Mouse (Mus musculus): ENCODE results near the gene Brinp2.

Gene Brinp2

DNA sequence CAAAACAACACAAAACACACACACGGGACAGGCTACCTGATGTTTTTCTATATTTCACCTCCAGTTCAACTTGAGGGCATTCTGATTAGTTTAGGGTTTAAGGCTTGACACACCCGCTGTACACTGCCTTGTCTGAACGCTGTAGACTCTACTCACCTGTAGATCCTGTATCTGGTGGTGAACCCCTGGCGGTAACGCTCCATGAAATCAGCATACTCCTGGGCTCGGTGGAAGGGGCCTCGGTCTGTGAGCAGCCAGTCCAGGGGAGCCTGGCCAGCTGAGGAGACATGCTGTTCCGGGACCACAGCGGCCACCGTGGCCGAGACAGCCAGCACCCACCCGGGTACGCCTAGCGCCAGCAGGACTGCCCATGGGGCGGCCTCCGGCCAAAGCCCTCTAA is 60.9 kb downstream of the Brinp2 start:
- no peak for DNase-seq (ENCODE audit: low spot score in 2 of 2)

DNA sequence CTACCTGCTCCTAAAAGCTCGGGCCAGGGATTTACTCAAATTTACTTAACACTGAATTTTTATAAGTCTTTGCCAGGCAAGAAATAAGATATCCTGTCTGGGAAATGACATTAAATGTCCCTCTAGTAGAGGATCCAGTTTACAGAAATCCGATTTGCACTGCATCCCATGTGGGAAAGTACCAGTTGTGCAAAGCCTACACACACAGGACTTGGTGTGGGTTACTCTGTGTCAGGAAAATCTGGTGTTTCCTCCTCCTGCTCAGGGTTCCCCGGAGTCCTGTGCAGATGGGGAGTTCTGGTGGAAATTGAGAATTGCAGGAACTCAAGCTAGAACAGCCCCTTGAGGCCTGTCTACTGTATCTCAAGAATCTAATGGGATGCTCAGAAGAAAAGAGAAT is 70.9 kb downstream of the Brinp2 start:
- no peak for DNase-seq (ENCODE audit: low spot score in 2 of 2)

DNA sequence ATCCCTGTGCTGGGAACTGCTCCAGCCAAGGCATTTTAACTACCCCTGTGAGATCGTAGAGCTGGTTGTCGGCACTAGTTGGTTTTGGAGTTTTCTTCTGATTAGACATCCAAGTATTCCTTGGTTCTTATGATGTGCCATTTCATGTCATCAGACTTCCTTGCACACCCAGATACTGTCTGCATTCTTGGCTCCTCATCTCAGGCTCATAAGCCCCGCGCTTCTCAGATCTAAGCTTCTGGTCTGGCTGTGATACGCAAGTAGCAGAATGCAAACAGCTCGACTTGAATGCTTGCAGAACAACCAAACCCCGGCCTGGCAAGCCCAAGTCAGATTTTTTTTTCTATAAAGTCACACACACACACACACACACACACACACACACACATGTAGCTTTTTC is 72.3 kb downstream of the Brinp2 start:
- no peak for DNase-seq (ENCODE audit: low spot score in 2 of 2)

DNA sequence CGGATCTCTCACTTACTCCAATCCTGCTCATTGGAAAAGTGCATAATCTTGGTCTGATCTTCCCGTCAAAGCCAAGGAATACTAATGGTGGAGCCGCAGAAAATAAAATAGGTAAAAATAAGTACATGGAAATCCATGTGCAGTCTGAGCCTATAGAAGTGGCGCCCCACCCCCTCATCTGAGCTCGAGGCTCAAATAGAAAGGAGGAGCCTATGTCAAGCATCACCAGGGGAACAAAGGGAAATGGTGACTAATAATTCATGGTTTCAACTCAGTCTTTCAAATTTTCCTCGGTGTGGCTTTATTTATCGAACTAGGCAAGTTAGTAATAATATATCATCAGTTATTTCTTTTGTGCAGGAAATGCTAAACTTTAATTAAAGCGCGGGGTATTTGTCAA is 84.1 kb downstream of the Brinp2 start:
- DNase-seq (ENCODE audit: low spot score in 2 of 2), result no peak

DNA sequence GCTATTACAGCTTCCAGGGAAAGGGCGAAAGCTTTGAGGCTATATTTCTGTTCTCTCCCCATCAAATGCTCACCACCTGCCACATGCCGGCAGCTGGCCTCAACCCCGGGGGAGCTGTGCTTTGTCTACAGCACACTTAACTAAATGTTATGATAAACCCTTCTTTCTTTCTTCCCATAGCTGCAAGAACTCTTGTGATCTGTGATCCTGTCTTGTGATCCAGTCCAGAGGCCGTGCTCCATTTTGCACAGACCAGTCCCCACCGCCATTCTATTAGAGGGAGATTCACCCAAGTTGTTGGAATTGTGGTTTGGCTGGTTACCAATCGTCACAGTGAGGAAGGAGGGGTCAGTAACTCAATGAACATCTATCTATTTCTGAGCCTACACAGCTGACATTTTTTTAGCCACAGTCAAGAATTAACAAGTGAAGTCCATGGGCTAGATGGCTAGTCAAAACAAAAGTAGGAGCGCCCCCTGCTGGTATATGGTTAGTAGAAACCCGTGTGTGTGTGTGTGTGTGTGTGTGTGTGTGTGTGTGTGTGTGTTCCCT is 89.0 kb downstream of the Brinp2 start:
- DNase-seq (ENCODE audit: low spot score in 2 of 2), result peak; percentile 34 to 53

DNA sequence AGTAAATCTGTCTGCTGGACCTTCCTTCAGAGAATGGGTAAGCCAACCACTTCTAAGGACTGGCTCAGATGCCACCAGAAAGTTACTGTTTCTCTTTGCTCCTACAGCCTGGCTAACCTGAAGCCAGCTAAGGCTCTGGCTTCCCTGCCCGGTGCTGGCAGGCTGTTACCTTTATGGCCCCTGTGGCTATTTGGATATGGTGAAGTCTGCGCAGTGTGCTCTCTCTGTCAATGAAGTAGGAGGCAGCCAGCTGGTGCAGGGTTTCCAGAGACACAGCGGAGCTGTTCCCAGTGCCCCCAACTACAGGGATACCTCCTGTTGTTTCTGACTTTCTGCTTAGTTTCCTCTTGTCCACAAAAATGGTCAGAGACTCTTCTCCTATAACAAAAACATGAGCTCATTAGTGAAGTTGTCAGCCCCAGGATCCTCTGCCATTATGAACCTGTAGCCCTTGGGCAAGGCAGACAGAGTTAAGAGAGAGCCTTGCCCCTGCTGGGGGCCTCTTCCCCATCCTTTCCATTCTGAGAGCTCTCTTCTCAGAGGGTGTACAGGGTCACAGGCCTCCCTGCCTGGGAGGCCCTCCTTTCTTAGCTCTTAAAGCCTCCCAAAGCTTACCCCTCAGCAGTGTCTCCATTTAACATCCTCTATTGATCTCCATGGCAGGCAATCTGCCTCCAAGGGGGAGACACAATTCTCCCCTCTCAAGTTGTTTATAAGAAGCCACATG is 89.7 kb downstream of the Brinp2 start:
- DNase-seq (ENCODE audit: low spot score in 2 of 2), result no peak

DNA sequence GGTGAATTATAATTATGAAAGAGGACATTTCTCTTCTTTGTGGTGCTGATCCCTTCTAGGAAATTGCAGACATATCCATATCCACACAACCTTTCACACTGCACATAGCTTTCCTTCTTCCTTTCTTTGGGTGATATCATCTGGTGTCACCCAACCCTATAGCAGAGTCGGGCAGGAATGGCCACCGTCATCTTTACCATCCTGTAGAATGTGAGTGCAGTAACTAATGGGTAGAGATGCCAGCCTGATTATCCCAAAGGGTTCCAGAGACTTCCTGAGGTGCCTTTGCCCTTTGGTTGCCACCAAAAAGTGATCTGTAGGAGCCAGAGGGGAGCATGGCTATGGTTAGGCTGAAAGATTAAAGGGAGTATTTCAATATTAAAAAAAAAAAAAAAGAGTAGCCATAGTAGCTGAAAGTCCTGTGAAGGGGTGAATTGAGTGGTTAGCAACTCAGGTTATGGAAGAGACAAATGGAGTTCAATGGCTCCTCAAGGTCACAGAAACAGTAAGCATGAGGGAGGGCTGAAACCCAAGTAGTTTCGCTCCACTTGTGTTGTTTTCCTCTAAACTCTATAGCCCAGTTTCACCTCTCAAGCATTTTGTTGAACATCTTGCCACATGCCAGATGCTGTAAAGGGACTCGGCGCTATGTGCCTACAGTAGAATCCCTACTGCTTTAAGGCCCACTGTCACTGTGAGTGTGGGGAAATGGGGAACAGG is 96.5 kb downstream of the Brinp2 start:
- DNase-seq (ENCODE audit: low spot score in 2 of 2), result no peak

DNA sequence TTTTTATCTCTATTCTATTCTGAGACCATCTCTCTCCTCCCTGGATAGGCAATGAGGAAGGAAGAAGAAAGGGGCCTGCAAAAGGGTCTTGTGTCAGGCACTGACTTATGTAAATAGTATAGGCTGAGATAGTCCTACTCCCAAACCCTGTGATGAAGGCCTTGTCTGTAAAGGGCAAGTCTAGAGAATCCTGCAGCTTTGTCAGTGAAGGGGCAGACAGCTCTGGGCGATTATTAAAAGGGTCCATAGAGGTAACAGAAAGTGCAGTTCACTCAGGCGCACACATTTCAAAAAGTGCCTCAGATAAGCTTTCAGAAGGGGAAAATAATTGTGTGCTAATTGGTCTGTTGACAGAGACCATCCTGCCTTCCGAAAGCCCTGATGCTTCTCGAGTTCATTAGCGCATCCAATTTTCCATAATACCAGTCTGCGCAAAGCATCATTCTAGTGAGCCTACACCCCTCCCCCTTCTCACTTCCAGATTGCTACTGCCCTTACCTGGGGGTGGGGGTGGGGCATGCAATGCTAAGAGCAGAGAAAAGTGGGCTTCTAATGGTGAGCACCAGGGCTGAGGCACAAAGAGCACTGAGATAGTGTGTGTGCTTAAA is 97.3 kb downstream of the Brinp2 start:
- DNase-seq (ENCODE audit: low spot score in 2 of 2), result no peak

DNA sequence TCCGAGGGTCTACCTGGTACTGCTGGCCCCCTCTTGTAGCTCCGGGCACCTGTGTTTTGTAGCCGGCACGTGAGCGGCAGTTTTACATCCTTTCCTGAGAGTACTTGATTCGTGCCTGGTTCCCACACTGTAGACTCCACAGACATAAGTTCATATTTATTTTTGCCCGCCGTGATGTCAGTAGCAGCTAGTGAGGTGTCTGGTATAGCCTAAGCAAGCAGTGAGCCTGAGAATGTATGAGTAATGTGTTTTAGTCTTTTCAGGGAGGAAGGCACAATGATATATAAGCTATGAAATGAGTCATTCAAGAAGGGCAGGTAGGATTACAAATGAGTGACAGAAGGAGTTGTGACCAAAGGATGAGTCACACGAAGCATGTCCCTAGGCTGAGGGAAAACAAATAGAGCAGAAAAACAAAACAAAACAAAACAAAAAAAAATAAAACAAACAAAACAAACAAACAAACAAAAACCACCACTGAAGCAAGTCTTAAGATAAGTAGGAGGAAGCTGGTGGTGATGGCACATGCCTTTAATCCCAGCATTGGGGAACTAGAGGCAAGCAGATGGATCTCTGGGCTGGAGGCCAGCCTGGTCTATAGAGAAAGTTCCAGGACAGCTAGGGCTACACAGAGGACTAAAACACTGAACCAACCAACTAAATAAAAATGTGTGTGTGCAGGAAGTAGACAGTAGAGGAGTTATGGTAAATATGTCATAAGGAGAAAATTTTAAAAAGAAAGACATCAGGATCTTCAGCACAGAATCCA is 100.0 kb downstream of the Brinp2 start:
- DNase-seq (ENCODE audit: low spot score in 2 of 2), result no peak

DNA sequence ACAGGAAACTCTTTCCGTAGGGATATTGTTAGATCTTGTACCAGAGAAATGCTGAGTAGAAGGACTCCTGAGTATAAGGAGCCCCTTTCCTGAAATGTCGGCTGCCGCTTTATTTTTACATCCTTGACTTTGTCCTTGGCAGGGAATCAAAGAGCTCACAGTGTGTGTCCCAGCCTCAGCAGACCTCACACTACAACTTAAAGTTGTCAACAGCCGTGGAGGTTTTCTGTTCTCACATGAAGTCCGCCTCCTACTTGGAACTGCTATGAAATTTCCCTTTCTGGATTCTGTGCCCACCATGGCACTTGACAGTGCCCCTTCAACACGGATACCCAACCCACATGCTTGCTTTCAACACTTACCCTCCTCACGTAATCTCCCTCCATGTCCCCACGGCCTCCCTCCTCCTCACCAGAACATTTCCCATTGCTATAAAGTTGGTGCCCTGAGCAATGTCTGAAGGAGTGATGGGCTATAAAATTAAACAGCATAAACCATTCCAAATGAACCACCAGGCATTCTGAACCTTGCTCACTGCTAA is 103.4 kb downstream of the Brinp2 start:
- no peak for DNase-seq (ENCODE audit: low spot score in 2 of 2)

DNA sequence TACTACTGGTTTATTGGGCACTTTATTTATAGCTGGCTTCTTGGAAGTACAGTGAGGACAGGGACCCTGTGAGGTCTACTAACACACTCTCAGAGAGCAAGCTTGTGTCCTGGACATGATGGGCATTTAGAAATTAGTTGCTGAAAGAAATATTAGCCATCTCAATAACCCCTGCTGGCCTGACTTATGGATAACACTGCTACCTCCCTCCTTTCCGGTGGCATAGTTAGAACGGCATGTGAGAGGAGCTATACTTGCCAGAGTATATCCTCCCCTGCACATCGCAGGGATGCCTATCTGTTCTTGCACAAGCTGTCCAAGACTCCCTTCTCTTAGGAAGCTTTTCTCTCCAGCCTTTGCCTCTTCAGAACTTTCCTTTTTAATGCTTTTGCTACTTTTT is 107.9 kb downstream of the Brinp2 start:
- DNase-seq (ENCODE audit: low spot score in 2 of 2), result no peak

DNA sequence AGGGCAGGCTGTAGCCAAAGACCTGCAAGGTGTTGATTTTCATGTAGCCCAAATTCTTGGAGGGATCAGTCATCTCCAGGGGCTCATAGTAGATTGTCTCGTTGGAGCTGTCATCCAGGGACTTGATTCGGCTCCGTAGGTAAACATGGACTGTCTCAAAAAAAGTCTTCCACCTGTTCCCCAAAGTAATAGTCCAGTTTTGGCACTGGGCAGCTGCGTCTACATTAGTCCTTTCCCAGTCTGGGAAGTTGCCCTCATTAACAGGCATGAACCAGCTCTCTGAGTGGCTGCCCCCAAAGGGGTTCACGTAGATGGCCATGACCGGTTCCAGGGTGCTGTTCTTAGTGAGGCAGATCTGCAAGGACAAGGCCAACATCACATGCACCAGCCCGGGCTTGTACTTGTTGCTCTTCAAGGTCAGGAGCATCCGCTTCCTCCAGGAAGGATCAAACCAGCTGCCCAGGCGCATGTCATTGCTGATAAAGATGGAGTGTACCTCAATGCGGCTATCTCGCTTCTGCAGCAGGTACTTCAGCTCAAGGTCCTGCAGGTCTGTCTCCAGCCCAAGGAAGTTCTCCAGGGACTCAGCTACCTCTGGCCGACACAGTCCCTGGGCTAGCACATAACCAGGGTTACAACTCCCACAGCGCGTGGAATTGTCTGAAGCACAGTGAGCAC is 109.5 kb downstream of the Brinp2 start:
- no peak for DNase-seq (ENCODE audit: low spot score in 2 of 2)

DNA sequence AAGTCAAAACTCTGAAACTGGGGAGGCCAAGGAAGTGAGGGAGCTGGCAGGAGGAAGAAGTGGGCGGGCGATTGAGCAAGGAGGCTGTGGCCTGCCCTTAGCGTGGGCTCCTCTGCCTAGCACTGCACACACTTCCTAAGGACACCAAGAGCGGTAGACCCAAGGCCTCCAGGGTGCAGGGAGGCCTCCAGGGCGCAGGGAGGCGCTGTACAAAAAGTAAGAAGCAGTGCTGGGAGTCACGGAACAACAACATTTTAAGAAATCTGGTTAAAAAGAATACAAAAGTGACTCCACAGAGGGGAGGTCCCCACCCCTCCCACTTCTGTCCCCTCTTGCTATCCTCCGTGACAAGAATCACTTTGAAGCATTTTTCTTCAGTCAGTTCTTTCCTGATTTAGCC is 110.6 kb downstream of the Brinp2 start:
- no peak for DNase-seq (ENCODE audit: low spot score in 2 of 2)

DNA sequence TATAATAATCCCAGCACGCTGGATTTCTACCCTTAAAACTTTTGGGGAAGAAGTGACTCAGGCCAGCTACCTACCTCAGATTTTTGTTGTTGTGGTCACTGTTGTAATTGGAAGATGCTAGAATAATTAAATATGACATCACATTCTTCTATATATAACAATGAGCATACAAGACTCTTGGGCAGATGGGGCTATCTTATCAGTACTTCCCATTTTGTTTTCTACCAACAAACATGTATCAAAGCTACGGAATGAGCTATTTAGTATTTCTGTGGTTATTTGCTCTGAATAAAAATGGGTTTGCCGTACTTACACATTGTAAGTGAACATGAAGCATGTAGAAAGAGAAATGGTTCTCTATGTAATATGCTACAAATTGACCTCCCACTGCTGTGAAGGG is 112.1 kb downstream of the Brinp2 start:
- DNase-seq (ENCODE audit: low spot score in 2 of 2), result no peak

DNA sequence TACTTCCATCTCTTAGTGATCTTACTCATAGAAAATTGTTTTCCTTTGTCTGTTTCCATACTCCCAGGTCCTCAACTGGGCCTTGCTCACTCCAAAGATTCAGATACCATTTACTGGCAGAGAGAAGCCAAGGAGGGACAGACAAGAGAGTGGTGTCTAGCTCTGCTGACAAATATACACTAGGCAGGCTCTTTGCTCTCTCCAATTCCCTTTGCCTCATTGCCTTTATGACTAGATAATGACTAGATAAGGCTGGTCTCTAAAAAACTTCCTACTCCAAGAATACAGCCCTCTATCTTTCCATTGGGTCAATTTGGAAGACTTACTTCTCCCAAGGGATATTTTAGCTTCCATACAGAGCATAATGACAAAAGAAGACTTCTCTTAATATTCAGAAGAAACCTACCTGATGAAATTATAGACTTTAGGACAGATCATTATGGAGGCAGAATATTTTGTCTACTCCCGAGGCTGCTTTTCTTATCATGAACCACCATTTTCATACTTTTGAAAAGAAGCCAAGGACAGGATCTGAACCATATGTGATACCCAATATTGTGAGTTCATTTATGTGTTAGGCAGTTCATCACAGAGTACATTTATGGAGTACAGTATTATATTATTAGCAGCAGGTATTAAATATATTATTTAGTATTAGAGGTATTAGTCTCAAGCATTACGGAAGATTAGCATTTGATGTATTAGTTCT is 114.1 kb downstream of the Brinp2 start:
- no peak for DNase-seq (ENCODE audit: low spot score in 2 of 2)

DNA sequence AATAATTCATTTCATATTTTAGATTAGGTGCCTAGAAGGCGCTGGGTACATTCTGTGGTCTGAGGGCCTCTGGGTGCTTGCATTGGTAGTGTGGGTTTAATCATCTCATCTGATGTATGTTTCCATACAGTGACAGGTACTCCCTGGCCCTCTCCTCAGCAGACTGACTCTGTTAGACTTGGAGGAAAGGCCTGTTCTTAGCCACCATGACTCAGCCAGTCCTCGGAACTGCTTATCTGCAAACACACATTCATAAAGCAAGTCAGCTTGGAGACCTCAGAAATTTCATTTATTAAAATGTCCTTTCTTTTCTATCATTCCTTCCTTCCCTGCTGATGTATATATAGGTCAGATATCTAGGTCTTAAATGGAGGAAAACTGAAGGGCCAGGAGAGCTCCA is 116.3 kb downstream of the Brinp2 start:
- no peak for DNase-seq (ENCODE audit: low spot score in 2 of 2)

DNA sequence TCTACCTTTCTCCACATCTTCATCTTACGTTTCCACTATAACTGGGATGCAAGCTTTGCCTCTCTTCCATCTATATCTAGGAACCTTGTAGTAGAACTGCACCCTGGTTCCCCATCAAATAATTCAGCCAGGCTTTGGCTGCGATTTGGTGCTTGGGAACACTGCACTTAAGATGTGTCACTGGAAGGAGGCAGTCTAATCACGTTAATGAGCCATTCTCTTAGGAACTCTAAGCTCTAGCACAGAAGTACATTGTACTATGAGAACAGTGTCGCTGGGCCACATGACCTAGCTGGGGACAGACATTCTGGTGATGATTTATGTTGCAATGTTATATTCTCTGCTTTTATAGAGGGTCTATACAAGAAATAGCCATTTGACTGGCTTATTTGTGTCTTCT is 117.4 kb downstream of the Brinp2 start:
- no peak for DNase-seq (ENCODE audit: low spot score in 2 of 2)

DNA sequence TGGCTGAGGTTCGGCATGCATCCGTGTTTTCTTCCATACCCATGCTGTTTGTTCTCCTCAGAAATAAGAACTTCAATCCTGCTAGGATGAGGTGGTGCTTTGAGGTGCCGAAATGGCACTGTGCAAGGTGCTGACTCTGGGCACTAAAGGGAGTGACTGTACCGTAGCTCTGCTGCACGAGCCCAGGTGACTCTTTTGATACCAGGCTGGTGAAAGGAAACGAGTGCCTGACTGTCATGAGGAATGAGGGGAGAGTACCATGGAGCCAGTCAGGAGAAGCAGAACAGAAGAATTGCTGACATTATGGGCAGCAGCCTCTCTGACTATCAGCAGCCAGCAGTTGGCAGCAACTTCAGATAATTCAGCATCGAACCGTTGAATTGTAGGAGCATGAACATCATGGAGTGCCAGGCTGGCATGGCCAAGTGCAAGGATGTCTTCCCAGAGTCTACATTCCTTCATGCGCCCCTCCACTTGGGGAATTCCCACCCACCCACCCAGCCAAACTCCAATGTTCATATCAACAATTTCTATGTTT is 127.4 kb downstream of the Brinp2 start:
- no peak for DNase-seq (ENCODE audit: low spot score in 2 of 2)

DNA sequence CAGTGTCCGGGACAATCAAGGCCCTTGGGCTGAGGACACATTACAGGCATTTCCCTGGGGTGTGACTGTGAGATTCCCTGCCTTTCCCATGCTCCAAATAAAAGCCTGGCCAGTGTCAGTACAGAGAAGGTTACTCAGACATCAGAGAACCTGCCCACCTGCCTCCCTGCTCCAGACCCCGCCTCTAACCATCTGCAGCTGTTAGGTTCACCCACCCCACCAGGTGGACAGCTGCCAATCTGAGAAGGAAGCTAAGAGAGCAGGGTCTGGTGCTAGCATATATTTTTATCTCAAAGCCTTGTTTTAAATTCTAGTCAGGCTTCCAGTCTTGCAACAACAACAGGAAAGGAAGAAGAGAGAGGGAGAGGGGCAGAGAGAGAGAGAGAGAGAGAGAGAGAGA is 128.9 kb downstream of the Brinp2 start:
- DNase-seq (ENCODE audit: low spot score in 2 of 2), result no peak

DNA sequence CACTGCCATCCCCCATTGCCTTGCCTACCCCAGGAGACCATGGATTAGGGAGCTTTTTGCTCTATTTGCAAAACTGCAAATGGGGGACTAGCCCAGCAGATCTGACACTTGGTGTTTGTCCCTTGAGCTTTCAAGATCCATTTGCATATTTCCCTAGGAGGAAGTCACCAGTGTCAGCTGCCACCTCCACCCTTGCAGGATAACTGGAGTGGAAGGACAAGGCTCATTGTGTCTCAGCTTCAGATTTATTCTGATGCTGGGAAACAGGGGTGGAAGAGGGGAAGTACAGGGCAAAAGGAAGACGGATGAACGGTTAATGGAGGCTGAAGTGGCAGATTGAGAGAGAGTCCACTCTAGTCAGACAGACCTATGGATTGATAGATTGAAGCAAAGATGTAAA is 129.4 kb downstream of the Brinp2 start:
- DNase-seq (ENCODE audit: low spot score in 2 of 2), result no peak
